Mouse (Mus musculus): ENCODE results near the gene Fas. TPM values are rescaled to one million over a fixed set of nuclear protein-coding genes. Genes with fewer than 3 reads are reported as not detected.

The Fas gene
- polyA plus RNA-seq, 1 experiment: 14.3 TPM

DNA sequence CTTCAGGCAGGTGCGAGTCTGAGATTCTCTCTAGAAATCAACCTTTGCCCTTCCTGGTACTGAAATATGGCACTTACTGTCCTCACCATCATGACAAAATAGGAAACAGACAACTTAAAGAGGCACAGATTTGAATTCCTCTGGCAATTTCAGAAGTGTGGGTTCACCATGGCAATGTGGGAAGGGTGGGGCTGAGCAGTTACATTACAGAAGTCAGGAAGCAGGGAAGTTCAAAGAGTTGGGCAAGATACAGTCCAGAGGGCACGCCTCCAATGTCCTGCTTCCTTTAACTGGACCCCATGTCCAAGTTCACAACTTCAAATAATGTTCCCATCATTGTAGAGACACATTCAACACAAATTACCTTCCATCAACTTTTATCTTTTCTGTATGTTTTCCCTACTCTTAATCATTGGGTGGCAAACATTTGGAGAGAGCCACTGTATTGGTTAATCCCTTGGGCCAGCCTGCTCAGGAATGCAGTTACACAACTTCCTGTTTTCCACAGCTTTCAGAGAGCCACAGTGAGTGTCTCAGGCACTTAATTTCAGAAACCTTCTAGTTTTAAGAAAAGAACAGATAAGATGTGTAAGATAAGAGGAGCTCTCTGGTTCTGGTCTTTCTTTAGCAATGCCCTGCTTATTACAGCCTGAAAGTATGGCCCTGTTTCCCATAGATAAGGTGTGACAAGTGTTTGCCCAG lies 28.0 kb upstream of the Fas start:
- H3K27me3 ChIP-seq (ENCODE audit: control insufficient read depth, insufficient read depth, low read length): no peaks in the 10 kb centered on the region
- no peak overlapping the region for H3K27ac ChIP-seq (ENCODE audit: control insufficient read depth, insufficient read depth, low read length)
- DNase-seq: no peak
- H3K36me3 ChIP-seq (ENCODE audit: control insufficient read depth, insufficient read depth, low read length): no peaks in the 10 kb centered on the region
- no peaks in the 10 kb centered on the region for H3K4me1 ChIP-seq (replicated peaks; ENCODE audit: control insufficient read depth, insufficient read depth, low read length)
- 94% methylated on average over 2 of the region's 2 CpGs for WGBS
- no peak overlapping the region for H3K4me3 ChIP-seq (ENCODE audit: control insufficient read depth, insufficient read depth, low read length)
- TF ChIP-seq POLR2A (IDR thresholded peaks at IDR 0.05; ENCODE audit: control insufficient read depth, extremely low read depth, insufficient read depth, low read length, poor library complexity) (no peak), CTCF (IDR thresholded peaks at IDR 0.05; ENCODE audit: borderline replicate concordance, control insufficient read depth, extremely low read depth, insufficient read depth, low read length, poor library complexity) (no peak)

DNA sequence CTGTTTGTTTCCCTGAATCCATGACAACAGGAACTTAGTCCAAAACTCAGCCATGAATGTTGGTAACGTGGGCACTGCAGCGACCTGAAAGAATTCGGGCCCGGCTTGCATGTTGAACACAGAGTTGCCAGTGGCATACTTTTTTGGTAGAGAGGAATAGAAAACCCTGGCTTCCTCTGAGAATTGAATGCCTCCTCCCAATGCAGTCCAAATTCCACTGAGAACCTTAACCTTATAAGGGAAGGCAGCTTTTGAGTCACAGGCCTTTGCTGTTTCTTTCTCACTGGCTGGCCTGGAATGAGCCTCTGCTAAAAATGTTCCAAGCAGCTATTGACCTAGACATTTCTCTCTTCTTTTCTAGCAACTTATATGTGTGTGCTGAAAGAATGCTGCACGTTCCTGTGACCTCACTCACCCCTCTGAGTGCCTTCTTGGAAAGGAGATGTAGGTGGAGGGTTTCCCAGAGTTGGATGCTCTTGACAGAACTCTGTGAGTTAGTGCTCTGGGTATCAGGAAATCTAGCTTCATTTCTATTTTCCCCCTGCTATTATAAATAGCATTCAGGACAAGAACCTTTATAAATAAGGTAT lies 24.8 kb upstream of the Fas start:
- Histone ChIP-seq H3K4me1 (replicated peaks; ENCODE audit: control insufficient read depth, insufficient read depth, low read length) (no peaks in the 10 kb centered on the region; the same call in 1 of the 2 replicates), H3K4me3 (ENCODE audit: control insufficient read depth, insufficient read depth, low read length) (no peak overlapping the region), H3K27ac (ENCODE audit: control insufficient read depth, insufficient read depth, low read length) (no peak overlapping the region), H3K27me3 (ENCODE audit: control insufficient read depth, insufficient read depth, low read length) (no peaks in the 10 kb centered on the region), H3K36me3 (ENCODE audit: control insufficient read depth, insufficient read depth, low read length) (no peaks in the 10 kb centered on the region)
- WGBS: 84% methylated on average over 5 of the region's 5 CpGs
- DNase-seq: no peak
- TF ChIP-seq POLR2A (IDR thresholded peaks at IDR 0.05; ENCODE audit: control insufficient read depth, extremely low read depth, insufficient read depth, low read length, poor library complexity) (no peak), CTCF (IDR thresholded peaks at IDR 0.05; ENCODE audit: borderline replicate concordance, control insufficient read depth, extremely low read depth, insufficient read depth, low read length, poor library complexity) (no peak)

GRCm38 (mm10) chr19:34268991-34269390 lies 21.5 kb upstream of the Fas start:
- Histone ChIP-seq H3K4me3 (ENCODE audit: control insufficient read depth, insufficient read depth, low read length) (no peak overlapping the region), H3K27ac (ENCODE audit: control insufficient read depth, insufficient read depth, low read length) (no peak overlapping the region), H3K36me3 (ENCODE audit: control insufficient read depth, insufficient read depth, low read length) (no peaks in the 10 kb centered on the region), H3K4me1 (replicated peaks; ENCODE audit: control insufficient read depth, insufficient read depth, low read length) (no peaks in the 10 kb centered on the region; the same call in 1 of the 2 replicates), H3K27me3 (ENCODE audit: control insufficient read depth, insufficient read depth, low read length) (no peaks in the 10 kb centered on the region)
- TF ChIP-seq POLR2A (IDR thresholded peaks at IDR 0.05; ENCODE audit: control insufficient read depth, extremely low read depth, insufficient read depth, low read length, poor library complexity) (no peak), CTCF (IDR thresholded peaks at IDR 0.05; ENCODE audit: borderline replicate concordance, control insufficient read depth, extremely low read depth, insufficient read depth, low read length, poor library complexity) (no peak)
- 83% methylated on average over 1 of the region's 1 CpGs for WGBS
- DNase-seq: no peak

- H3K27me3 ChIP-seq (ENCODE audit: control insufficient read depth, insufficient read depth, low read length): no peaks in the 10 kb centered on the region
- no peak for DNase-seq
- no peaks in the 10 kb centered on the region for H3K36me3 ChIP-seq (ENCODE audit: control insufficient read depth, insufficient read depth, low read length)
- no peak overlapping the region for H3K27ac ChIP-seq (ENCODE audit: control insufficient read depth, insufficient read depth, low read length)
- no peak overlapping the region for H3K4me3 ChIP-seq (ENCODE audit: control insufficient read depth, insufficient read depth, low read length)
- TF ChIP-seq POLR2A (IDR thresholded peaks at IDR 0.05; ENCODE audit: control insufficient read depth, extremely low read depth, insufficient read depth, low read length, poor library complexity) (no peak), CTCF (IDR thresholded peaks at IDR 0.05; ENCODE audit: borderline replicate concordance, control insufficient read depth, extremely low read depth, insufficient read depth, low read length, poor library complexity) (no peak)
- 89% methylated on average over 11 of the region's 11 CpGs for WGBS
- no peaks in the 10 kb centered on the region; the same call in 1 of the 2 replicates for H3K4me1 ChIP-seq (replicated peaks; ENCODE audit: control insufficient read depth, insufficient read depth, low read length)
Observed at GRCm38 (mm10) chr19:34270106-34270726, 20.2 kb upstream of the Fas start.

DNA sequence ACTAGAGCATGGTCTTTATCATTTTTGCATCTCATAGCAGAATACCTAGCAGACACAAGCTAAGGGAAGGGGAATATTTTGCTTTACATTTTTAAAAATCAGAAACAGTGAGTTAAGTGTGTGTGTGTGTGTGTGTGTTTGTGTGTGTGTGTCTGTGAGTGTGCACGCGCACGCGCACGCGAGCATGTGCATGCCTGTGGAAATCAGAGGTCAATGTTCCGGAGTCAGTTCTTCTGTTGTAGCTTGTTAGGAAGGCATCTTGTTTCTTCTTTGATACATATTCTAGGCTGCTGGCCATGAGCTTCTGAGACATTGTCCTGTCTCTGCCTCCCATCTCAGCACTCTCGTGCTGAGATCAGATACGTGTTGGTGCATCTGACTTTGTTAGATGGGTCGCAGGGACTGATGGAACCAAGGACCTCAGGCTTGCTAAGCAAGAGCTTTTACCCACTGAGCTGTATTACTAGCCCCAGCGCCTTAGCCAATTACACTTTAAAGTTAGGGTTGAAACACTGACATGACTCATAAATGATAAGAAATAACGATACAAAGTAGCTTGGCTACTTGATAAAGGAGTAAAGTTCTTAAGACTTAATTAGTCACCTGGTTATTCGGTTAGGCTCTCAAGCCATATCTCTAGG lies 19.5 kb upstream of the Fas start:
- no peak overlapping the region for H3K4me3 ChIP-seq (ENCODE audit: control insufficient read depth, insufficient read depth, low read length)
- no peak for TF ChIP-seq POLR2A (IDR thresholded peaks at IDR 0.05; ENCODE audit: control insufficient read depth, extremely low read depth, insufficient read depth, low read length, poor library complexity)
- TF ChIP-seq CTCF (IDR thresholded peaks at IDR 0.05; ENCODE audit: borderline replicate concordance, control insufficient read depth, extremely low read depth, insufficient read depth, low read length, poor library complexity): no peak
- no peak for DNase-seq
- H3K27me3 ChIP-seq (ENCODE audit: control insufficient read depth, insufficient read depth, low read length): no peaks in the 10 kb centered on the region
- WGBS: 98% methylated on average over 13 of the region's 13 CpGs
- H3K4me1 ChIP-seq (replicated peaks; ENCODE audit: control insufficient read depth, insufficient read depth, low read length): no peaks in the 10 kb centered on the region; the same call in 1 of the 2 replicates
- H3K36me3 ChIP-seq (ENCODE audit: control insufficient read depth, insufficient read depth, low read length): no peaks in the 10 kb centered on the region
- H3K27ac ChIP-seq (ENCODE audit: control insufficient read depth, insufficient read depth, low read length): no peak overlapping the region

DNA sequence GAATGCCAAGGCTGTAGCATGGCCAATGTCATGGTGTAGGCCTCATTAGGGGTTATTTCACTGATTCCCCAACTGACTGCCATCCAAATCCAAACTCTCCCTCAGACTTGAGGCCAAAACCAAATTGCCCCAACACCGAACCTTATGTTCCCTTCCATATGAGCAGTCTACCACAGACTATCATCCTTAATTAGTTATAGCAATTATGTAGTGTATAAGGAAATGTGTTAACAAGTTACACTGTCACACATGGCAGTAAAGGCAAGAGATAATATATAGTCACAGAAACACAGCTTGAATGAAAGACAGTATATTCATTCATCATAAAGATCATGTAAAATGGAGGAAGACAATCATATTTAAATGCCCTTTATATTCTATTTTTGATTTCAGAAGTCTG lies 17.4 kb upstream of the Fas start:
- H3K27me3 ChIP-seq (ENCODE audit: control insufficient read depth, insufficient read depth, low read length): no peaks in the 10 kb centered on the region
- no peak overlapping the region for H3K4me3 ChIP-seq (ENCODE audit: control insufficient read depth, insufficient read depth, low read length)
- H3K36me3 ChIP-seq (ENCODE audit: control insufficient read depth, insufficient read depth, low read length): no peaks in the 10 kb centered on the region
- no peaks in the 10 kb centered on the region; the same call in 1 of the 2 replicates for H3K4me1 ChIP-seq (replicated peaks; ENCODE audit: control insufficient read depth, insufficient read depth, low read length)
- no peak overlapping the region for H3K27ac ChIP-seq (ENCODE audit: control insufficient read depth, insufficient read depth, low read length)
- DNase-seq: no peak
- TF ChIP-seq CTCF (IDR thresholded peaks at IDR 0.05; ENCODE audit: borderline replicate concordance, control insufficient read depth, extremely low read depth, insufficient read depth, low read length, poor library complexity) (no peak), POLR2A (IDR thresholded peaks at IDR 0.05; ENCODE audit: control insufficient read depth, extremely low read depth, insufficient read depth, low read length, poor library complexity) (no peak)
- 100% methylated on average over 1 of the region's 1 CpGs for WGBS
